Mouse (Mus musculus) mature B cell (primary cell): ENCODE measurements around the gene Mau2.

ENCODE experiments used
- in situ Hi-C: fragments of 300-500 bp; cut with MboI; formaldehyde crosslinking; loops from 2 replicates; pipeline ENCODE4 v1.14.3; 2019

Mau2 gene

DNA sequence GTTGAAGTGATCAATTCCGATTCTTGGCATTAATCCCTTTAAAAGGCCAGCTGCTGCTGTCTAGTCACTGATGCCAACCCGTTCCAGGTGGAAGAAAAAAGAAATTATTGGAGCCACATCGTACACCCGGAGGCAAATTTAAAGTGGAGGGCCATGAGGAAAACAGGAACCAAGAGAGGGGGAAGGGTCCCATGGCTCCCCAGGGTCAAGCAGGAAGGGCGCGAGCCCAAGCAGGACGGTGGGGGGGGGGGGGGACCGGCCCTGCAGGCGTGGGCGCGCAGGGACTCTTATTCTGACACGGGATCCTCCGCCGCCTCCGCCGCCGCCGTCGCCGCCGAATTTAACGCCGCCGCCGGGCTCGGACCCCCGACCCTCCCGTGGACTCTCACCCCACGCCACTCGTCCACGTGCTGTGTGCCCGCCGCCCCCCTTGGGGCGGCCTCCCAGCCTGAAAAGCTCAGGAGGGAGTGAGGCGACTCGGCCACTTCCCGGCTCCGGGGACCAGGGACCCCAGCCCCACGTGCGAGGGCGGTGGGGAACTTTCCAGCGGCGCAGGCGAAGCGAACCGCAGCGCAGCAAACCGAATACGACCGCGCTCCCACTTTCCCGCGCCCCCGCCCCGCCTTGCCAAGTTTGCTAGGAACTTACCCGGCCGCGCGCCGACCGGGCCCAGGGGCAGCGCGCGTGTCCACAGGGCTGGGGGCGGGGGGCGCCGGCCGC is 68.9 kb downstream of the Mau2 start:
- in situ Hi-C loops: no loop called here

DNA sequence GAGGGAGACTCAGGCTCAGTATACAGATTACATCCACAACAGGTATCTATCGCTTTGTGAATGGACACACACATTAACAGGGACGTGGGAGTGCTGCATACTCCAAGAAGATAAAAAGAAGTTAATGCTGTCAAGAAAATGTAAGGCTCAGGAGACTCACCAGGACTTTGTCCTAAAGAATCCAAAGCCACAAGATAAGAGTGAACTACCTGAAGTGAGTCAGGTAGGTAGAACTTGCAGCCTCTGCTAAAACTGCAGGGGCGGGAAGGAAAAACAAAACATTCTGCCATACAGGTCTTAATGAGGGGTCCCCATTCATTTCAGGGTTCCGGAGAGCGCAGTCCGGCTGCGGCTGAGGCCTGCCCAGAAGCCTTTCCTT is 69.5 kb downstream of the Mau2 start:
- in situ Hi-C loops: no loop called here

DNA sequence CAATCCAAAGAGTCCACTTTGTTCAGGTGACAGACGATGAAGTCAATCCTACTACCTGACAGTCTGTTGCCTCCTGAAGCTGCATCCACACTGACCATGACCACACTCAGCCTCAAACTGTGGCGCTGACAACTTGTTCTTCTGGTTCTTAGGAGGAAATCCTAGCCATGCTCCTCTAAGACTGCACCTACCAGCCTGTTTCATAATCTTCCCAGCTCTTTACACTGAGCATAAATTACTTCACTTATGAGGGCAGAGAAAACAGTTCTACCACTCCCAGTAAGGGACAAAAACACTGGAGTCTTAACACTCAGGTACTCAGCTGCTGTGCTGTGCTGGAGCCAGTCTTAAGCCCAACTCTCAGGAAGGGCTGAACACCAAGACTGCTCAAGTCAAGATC is 71.7 kb downstream of the Mau2 start:
- in situ Hi-C loops: no loop called here

DNA sequence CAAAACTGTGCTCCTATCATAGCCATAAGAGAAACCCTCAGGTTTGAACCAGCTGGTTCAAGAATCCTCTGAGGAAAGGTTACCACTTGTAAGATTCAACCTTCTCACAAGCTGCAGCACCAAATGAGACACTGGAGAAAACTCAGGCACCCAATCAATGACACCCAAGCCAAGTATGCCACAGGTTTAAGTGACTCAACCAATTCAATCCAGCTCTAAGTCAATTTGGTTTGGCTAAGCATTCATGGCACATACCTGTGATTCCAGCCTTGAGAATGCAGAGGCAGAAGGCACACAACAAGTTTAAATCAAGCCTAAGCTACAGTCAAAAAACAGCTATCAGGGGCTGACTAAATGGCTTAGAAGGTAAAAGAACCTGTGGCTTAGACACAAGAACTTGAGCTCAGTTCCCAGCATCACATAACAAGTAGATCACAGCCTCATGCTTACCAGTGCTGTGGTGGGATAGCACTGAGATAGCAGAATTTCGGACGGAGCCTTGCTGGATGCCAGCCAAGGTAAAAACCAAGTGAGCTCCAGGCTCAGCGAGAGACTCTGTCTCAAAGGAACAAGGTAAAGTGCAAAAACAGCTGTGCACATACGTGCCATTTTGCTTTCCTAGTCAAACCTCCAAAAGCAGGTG is 75.1 kb downstream of the Mau2 start:
- in situ Hi-C loops: no loop called here
